Mouse (Mus musculus) bone marrow, adult 2 months (tissue): Measurements from ENCODE around the gene Parvb. TPM values are rescaled to one million over a fixed set of nuclear protein-coding genes. Genes with fewer than 3 reads are reported as not detected.

ENCODE experiments used
- H3K27ac ChIP-seq: fragments of 200-500 bp; 2 replicates; pipeline ENCODE4 v1.5.1; 2012; ENCODE audit warnings: low read depth, mild to moderate bottlenecking, control low read depth, inconsistent platforms, low read length; ENCODE audit not compliant: control insufficient read depth, poor library complexity, insufficient read depth
- H3K4me1 ChIP-seq: fragments of 200-500 bp; 2 replicates; pipeline ENCODE4 v1.6.1; 2011; ENCODE audit warnings: low read length; ENCODE audit not compliant: control insufficient read depth, insufficient read depth
- H3K4me3 ChIP-seq: fragments of 200-500 bp; replicated peaks from 2 replicates; pipeline ENCODE3; 2011; ENCODE audit warnings: mild to moderate bottlenecking, low read depth, low read length, control low read depth; ENCODE audit not compliant: control insufficient read depth
- CTCF ChIP-seq: fragments of 200-500 bp; IDR thresholded peaks from 2 replicates; pipeline ENCODE4 v1.5.1; 2011; ENCODE audit warnings: low read length, control low read depth; ENCODE audit not compliant: control insufficient read depth, insufficient read depth
- POLR2A ChIP-seq: fragments of 200-500 bp; IDR thresholded peaks from 2 replicates; pipeline ENCODE4 v1.6.1; 2011; ENCODE audit warnings: low read depth, mild to moderate bottlenecking, control low read depth, low read length, borderline replicate concordance; ENCODE audit not compliant: control insufficient read depth
- WGBS: fragments of 180-500 bp; shearing (Covaris S2); methylation state at CpG from one replicate; pipeline ENCODE4 v1.1.7; 2018; 5-methylcytosine and 5-hydroxymethylcytosine counted together
- polyA plus RNA-seq: library from polyadenylated mRNA; stranded (reverse); fragments of >200 nt; gene quantifications from 2 replicates; pipeline ENCODE4 v1.2.4, GENCODE M21; 2011; ENCODE audit warnings: low replicate concordance; ENCODE audit not compliant: missing spikeins, insufficient read depth, insufficient read length

Gene Parvb
- polyA plus RNA-seq, 1 experiment, result 120 TPM

- peak within 1 kb of the TSS; percentile 79 for H3K27ac ChIP-seq
- peak within 1 kb of the TSS; percentile 80 for H3K4me3 ChIP-seq
- H3K4me1 ChIP-seq, result peaks cover 13% of the 10 kb centered on the region
- TF ChIP-seq POLR2A (peak; percentile 44; the same call in 1 of the 2 replicates), CTCF (no peak)
- 13% methylated on average over 10 of the region's 10 CpGs for WGBS
These were observed 92.4 kb downstream of the Parvb start, which contains the start of gene Parvg for GRCm38 (mm10) chr15:84323966-84324869. TSS of gene Parvg (plus strand) at chr15:84324026.

DNA sequence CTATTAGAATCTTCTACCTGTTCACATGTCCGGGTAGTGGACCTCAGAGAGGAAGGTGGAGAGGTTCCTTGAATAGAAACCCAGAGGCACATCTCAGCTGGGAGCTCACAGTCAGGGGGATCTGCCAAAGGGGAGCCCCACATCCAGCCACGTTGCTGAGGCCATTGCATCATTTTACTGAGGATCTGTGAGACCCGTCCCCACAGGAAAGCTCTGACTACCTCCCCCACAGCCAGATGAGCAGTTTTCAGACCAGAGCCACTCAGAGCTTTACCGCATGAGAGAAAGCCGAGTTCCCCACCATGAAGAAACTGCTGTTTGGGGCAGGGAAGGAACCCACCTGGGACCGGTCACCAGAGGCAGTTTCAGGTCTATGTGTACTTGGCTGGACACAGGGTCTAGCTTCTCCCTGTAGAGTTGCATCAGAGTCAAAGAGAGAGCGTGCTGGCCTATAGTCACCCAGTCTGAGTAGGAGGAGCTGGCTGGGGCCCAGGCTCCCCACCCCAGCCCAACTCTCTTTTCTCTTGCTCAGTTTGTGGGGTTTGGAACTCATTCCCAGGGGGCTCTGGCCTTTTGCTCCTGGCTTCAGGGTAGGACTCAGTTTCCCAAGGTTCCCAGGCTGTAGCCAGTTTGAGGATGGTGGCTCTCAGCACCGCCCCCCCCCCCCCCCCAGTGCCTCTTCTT, 93.2 kb downstream of the Parvb start:
- WGBS, result 3% methylated on average over 8 of the region's 8 CpGs
- peak overlapping the region; percentile 80 for H3K4me3 ChIP-seq
- TF ChIP-seq POLR2A (no peak), CTCF (no peak)
- H3K4me1 ChIP-seq, result peaks cover 13% of the 10 kb centered on the region
- H3K27ac ChIP-seq, result peak overlapping the region; percentile 79

DNA sequence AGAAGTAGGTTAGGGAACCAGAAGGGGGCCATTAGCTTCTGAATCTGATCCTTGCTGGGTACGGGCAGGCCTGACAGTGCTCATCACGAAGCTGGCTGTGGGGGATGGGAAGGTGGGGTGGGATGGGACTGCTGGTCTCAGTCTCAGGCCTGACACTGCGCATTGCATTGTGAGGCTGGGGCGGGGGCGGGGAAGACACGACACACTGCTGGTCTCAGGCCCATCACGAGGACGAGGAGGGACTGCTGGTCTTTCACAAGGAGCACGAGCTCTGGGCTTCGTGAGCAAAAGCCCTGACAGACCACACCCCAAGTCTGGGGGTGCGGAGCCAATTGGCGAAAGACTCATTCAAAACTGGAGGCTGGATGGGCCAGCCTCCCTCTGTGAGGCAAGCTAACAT, 93.9 kb downstream of the Parvb start:
- TF ChIP-seq CTCF, result no peak
- peak; percentile 44; the same call in 1 of the 2 replicates for TF ChIP-seq POLR2A
- Histone ChIP-seq H3K4me1 (peaks cover 13% of the 10 kb centered on the region), H3K4me3 (peak overlapping the region; percentile 80), H3K27ac (peak overlapping the region; percentile 79)
- WGBS, result 21% methylated on average over 12 of the region's 12 CpGs

DNA sequence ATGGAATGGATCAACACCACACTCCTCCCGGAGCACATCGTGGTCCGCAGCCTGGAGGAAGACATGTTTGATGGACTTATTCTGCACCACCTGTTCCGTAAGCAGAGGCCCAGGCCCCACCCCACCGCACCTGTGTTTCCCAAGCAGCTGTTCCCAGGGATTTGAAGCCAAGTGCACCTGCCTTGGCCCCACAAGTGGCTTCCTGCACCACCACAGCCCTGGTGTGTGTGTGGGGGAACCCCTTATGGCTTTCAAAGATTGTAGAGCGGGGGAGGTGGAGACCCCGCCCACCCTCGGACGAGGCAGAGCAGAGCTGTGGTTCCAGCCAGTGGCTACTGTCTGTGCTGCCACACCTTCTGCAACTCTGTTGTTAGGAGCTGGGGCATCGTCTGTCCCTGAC, 97.0 kb downstream of the Parvb start:
- TF ChIP-seq POLR2A (no peak; the same call in 1 of the 2 replicates), CTCF (no peak)

GRCm38 (mm10) chr15:84329940-84330339, 98.1 kb downstream of the Parvb start:
- TF ChIP-seq CTCF (no peak), POLR2A (no peak)
- no peak overlapping the region for H3K27ac ChIP-seq
- peaks cover 4% of the 10 kb centered on the region; the same call in 1 of the 2 replicates for H3K4me1 ChIP-seq
- H3K4me3 ChIP-seq, result no peak overlapping the region
- WGBS, result 90% methylated on average over 8 of the region's 8 CpGs

More for the DNA sequence above, 97.0 kb downstream of the Parvb start:
- no peak overlapping the region for H3K4me3 ChIP-seq
- WGBS, result 81% methylated on average over 10 of the region's 10 CpGs
- H3K4me1 ChIP-seq, result peaks cover 6% of the 10 kb centered on the region
- H3K27ac ChIP-seq, result no peak overlapping the region

GRCm38 (mm10) chr15:84331066-84331612, 99.3 kb downstream of the Parvb start:
- WGBS, result 86% methylated on average over 4 of the region's 4 CpGs
- Histone ChIP-seq H3K27ac (no peak overlapping the region), H3K4me3 (no peak overlapping the region), H3K4me1 (peaks cover 3% of the 10 kb centered on the region; the same call in 1 of the 2 replicates)
- TF ChIP-seq POLR2A, result no peak
- TF ChIP-seq CTCF, result no peak

DNA sequence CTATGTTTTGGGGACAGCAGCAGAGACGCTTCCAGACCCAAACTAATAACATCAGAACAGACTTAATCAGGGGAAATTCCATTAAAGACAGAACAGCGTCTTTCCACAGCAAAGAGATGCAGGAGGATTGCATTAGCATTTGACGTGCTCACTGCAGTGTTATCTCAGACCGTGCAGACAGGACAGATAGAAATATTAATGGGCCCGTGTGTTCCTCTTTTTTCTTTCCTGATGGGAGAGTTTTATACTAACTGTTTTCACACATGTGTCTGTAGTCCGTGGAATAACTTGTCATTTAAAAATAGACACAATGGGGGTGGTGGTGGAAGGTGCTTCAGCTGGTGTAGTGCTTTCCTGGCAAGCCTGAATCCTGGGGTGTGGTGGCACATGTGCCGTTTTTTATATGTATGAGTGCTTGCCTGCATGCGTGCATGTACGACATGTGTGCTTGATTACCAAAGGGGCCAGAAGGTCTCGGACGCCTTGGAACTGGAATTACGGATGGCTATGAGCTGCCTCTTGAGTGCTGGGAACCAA, 104.5 kb downstream of the Parvb start:
- WGBS, result 53% methylated on average over 12 of the region's 12 CpGs
- Histone ChIP-seq H3K4me3 (no peak overlapping the region), H3K27ac (no peak overlapping the region), H3K4me1 (no peaks in the 10 kb centered on the region)
- TF ChIP-seq POLR2A (no peak), CTCF (no peak)

DNA sequence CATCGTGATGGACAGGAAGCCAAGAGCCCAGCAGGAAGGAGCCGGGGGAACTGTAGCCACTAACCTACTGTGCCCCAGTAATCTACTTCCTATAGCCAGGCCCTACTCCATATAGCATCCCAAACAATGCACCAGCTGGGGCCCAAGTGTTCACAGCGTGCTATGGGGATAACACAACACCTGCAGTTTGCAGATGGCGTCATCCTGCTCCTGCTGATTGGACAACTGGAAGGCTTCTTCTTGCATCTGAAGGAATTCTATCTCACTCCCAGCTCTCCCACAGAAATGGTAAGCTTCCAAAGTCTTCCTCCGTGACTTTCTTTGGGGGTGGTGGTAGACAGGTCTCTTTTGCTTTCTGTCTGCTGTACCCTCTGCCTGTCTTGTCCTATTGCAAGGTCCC, 105.8 kb downstream of the Parvb start:
- WGBS, result 57% methylated on average over 5 of the region's 5 CpGs
- H3K4me3 ChIP-seq, result no peak overlapping the region
- H3K27ac ChIP-seq, result no peak overlapping the region
- TF ChIP-seq CTCF (no peak), POLR2A (no peak)
- H3K4me1 ChIP-seq, result no peaks in the 10 kb centered on the region
